Mouse (Mus musculus) neural tube, embryonic 14.5 days (tissue): ENCODE results near the gene E4f1. TPM values are rescaled to one million over a fixed set of nuclear protein-coding genes. Genes with fewer than 3 reads are reported as not detected.
A peak's percentile ranks its signal among the peaks of the same experiment; 100 is the strongest.

ENCODE experiments used
- ATAC-seq: fragments of 200-750 bp; cut with Nextera tagmentation; 2 replicates; pipeline ENCODE4 v1.8.0; 2017; ENCODE audit warnings: low read depth, mild to moderate bottlenecking, moderate TSS enrichment, moderate library complexity
- H3K27ac ChIP-seq: fragments of 300-500 bp; sonication (generic); 2 replicates; pipeline ENCODE4 v1.5.1; 2014; ENCODE audit warnings: low read depth, mild to moderate bottlenecking, control low read depth, low read length, moderate library complexity, mixed read lengths
- H3K27me3 ChIP-seq: fragments of 300-500 bp; sonication (generic); 2 replicates; pipeline ENCODE4 v1.6.1; 2014; ENCODE audit warnings: low read length; ENCODE audit not compliant: control insufficient read depth, insufficient read depth
- H3K36me3 ChIP-seq: fragments of 300-500 bp; sonication (generic); 2 replicates; pipeline ENCODE4 v1.6.1; 2014; ENCODE audit warnings: low read length, mixed read lengths; ENCODE audit not compliant: control insufficient read depth, insufficient read depth
- H3K4me1 ChIP-seq: fragments of 300-500 bp; sonication (generic); 2 replicates; pipeline ENCODE4 v1.6.1; 2014; ENCODE audit warnings: low read length; ENCODE audit not compliant: control insufficient read depth, insufficient read depth
- H3K4me2 ChIP-seq: fragments of 300-500 bp; sonication (generic); 2 replicates; pipeline ENCODE4 v1.6.1; 2014; ENCODE audit warnings: mild to moderate bottlenecking, low read depth, low read length, control low read depth
- H3K4me3 ChIP-seq: fragments of 300-500 bp; sonication (generic); 2 replicates; pipeline ENCODE4 v1.5.1; 2014; ENCODE audit warnings: low read depth, low read length, control low read depth, mixed read lengths
- H3K9ac ChIP-seq: fragments of 300-500 bp; sonication (generic); replicated peaks from 2 replicates; pipeline ENCODE4 v1.6.1; 2014; ENCODE audit warnings: low read depth, mild to moderate bottlenecking, control low read depth, low read length, mixed read lengths
- H3K9me3 ChIP-seq: fragments of 300-500 bp; sonication (generic); 2 replicates; pipeline ENCODE4 v1.6.1; 2016; ENCODE audit warnings: low read length; ENCODE audit not compliant: control insufficient read depth
- WGBS: fragments of 180-500 bp; shearing (Covaris S2); extraction: QIAGEN DNeasy Blood & Tissue Kit; methylation state at CpG from one replicate; pipeline ENCODE4 v1.1.7; 2014; 5-methylcytosine and 5-hydroxymethylcytosine counted together
- polyA plus RNA-seq: library from polyadenylated mRNA; unstranded; fragments of >200 nt; fragmentation: Nextera tagmentation; extraction: Ambion mirVana; gene quantifications from 2 replicates; pipeline ENCODE4 v1.2.1, GENCODE M21; 2014

The E4f1 gene
- polyA plus RNA-seq, 1 experiment from 2014 or later: 36.9 TPM

DNA sequence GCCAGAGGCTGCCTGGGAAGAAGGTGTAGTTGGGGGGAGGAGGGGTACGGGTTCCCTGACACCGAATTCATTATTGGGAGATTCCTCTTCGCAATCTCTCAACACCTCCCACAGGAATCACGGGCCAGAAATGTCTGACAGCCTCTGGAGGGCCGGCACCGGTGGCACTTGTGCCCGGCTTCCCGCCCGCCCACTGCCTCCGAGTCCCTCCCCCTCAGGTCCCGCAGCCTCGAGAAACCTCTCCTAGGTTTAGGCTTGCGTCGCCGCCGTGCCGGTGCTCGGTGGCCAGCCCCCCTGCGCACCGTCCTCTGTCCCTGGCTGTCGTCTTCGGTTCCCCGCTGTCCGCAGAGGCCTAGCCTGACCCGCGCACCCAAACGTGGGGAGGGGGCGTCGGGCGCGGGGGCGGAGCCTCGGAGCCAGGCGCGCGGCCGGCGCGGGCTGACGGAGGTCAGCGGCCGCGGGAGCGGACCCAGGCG is 18.1 kb upstream of the E4f1 start, which contains the start of gene Caskin1:
Gene Caskin1 (plus strand): TSS at position 416 of the 476 bp plus-strand sequence.
- Histone ChIP-seq H3K4me1 (peaks cover 28% of the 10 kb centered on the region), H3K36me3 (no peaks in the 10 kb centered on the region), H3K27ac (peak within 1 kb of the TSS; percentile 96), H3K4me2 (peak within 1 kb of the TSS; percentile 69), H3K27me3 (no peaks in the 10 kb centered on the region), H3K9ac (peak within 1 kb of the TSS; percentile 84), H3K4me3 (peak within 1 kb of the TSS; percentile 70), H3K9me3 (no peaks in the 10 kb centered on the region)
- under 1% methylated on average over 42 of the region's 45 CpGs for WGBS
- peak; percentile 64 for ATAC-seq

DNA sequence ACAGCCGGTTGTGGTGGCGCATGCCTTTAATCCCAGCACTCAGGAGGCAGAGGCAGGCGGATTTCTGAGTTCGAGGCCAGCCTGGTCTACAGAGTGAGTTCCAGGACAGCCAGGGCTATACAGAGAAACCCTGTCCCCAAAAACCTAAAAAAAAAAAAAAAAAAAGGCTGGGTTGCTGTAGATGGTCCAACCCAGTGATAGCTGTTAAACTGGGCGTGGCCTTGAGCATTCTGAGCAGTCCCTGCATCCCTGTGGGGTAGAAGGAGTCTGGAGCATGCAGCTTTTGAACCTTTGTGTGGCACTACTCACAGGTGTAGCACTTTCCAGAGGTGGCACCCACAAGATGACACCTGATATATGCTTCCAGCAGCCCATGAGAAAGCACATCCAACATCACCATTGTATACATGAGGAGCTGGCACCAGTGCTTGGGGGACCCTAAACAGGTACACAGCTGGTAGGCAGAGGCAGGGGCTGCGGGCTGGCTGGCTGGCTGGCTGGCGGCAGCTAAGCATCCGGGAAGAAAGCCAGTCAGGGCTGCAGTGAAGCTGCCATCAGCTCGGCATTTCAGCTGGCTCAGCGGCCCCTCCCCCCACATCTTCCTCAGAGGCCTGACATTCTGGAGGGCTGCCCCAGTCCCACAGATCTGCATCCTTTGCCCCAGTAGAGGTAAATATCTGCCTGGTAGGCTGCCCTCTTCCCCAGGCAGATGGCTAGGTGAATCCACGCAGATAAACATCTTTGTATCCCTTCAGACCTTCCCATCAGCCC is 15.2 kb upstream of the E4f1 start:
- 43% methylated on average over 11 of the region's 11 CpGs for WGBS
- H3K9ac ChIP-seq: peak overlapping the region; percentile 2; the same call in 1 of the 2 replicates

DNA sequence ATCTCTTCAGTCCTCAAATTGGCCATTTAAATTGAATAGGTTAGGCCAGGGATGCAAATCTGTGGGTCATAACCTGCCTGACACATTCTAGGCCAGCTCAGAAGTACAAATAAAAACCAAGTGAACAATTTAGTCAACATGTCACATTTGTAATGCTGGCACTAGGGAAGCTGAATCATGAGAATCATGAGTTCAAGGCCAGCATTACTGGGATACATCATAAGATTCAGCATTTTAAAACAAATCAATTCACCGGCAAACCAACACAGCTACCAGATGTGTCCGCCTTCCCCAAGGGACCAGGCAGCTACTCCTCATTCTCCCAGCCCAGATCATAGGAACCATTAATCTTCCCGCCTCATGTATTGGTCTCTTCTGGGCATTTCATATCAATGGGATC is 13.4 kb upstream of the E4f1 start:
- Histone ChIP-seq H3K4me2 (no peak overlapping the region), H3K4me1 (peaks cover 13% of the 10 kb centered on the region; the same call in 1 of the 2 replicates), H3K4me3 (no peak overlapping the region), H3K9me3 (no peaks in the 10 kb centered on the region), H3K27ac (no peak overlapping the region), H3K36me3 (no peaks in the 10 kb centered on the region), H3K9ac (no peak overlapping the region), H3K27me3 (no peaks in the 10 kb centered on the region)
- whole genome bisulfite sequencing: 52% methylated on average over 3 of the region's 3 CpGs
- no peak for ATAC-seq

More for the DNA sequence above, 15.2 kb upstream of the E4f1 start:
- Histone ChIP-seq H3K4me3 (no peak overlapping the region), H3K27ac (peak overlapping the region; percentile 80), H3K9me3 (no peaks in the 10 kb centered on the region), H3K27me3 (no peaks in the 10 kb centered on the region), H3K4me1 (peaks cover 23% of the 10 kb centered on the region), H3K36me3 (no peaks in the 10 kb centered on the region), H3K4me2 (no peak overlapping the region)
- no peak for ATAC-seq

DNA sequence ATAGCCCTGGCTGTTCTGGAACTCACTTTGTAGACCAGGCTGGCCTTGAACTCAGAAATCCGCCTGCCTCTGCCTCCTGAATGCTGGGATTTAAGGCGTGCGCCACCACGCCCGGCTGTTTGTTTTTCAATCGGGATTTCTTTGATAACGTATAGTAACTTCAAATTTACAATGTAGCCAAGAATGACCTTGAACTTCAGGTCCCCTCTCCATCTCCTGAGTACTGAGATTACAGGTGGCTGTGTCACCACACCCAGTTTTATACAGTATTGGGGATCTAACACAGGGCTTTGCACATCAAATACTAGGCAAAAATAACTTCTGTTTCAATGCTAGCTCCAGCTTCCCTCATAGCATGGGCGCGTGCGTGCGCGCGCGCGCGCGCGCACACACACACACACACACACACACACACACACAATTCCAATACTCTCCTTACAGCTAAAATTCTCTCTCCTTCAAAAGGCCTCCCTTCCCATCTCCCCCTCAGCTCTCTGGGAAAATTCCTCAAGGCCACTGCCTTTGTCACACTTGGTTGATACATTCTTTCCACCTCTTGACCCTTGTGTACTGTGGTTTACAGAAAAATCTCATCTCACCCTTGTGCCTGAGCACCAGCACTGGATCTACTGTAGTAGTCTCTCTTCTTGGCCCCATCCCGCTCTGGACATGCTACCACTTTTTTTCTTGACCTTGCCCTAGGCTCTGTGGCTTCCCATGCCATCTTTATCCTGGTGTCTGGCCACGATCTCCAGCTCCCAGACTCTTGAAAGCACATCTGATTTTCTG is 11.1 kb upstream of the E4f1 start:
- Histone ChIP-seq H3K4me2 (no peak overlapping the region), H3K27ac (no peak overlapping the region), H3K4me1 (peaks cover 12% of the 10 kb centered on the region), H3K9ac (no peak overlapping the region), H3K4me3 (no peak overlapping the region), H3K9me3 (no peaks in the 10 kb centered on the region), H3K36me3 (peaks cover 6% of the 10 kb centered on the region; the same call in 1 of the 2 replicates), H3K27me3 (no peaks in the 10 kb centered on the region)
- 96% methylated on average over 20 of the region's 20 CpGs for WGBS
- ATAC-seq: no peak

DNA sequence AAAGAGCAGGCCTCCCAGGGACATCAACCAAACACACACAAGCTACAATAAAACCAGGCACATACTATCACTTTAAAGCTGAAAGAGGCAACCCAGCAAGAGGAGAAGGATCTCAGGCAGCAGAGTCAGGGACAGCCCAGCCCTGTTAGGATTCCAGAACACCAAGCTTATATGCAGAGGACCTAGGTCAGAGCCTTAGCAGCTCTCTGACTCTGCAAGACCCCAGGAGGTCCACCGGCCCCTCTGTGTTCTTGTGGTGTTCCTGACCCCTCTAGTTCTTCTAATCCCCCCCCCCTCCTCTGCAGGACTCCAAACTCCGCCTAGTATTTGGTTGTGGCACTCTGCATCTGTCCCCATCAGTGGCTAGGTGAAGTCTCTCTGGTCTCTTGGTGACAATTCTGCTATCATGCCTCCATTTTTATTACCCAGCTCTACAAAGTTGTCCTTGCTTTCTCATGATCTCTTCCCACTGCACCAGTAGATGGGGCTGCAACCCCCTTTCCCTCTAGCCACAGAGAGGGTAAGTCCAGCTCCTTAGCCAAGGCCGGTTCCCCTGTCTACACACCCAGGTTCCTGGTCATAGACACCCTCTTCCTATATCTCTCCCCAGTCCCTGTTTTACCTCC is 10.2 kb upstream of the E4f1 start:
- 60% methylated on average over 3 of the region's 3 CpGs for WGBS
- Histone ChIP-seq H3K27me3 (no peaks in the 10 kb centered on the region), H3K36me3 (peaks cover 15% of the 10 kb centered on the region; the same call in 1 of the 2 replicates), H3K4me3 (no peak overlapping the region), H3K4me2 (no peak overlapping the region), H3K4me1 (peaks cover 9% of the 10 kb centered on the region), H3K9me3 (no peaks in the 10 kb centered on the region), H3K9ac (no peak overlapping the region), H3K27ac (no peak overlapping the region)
- no peak for ATAC-seq

DNA sequence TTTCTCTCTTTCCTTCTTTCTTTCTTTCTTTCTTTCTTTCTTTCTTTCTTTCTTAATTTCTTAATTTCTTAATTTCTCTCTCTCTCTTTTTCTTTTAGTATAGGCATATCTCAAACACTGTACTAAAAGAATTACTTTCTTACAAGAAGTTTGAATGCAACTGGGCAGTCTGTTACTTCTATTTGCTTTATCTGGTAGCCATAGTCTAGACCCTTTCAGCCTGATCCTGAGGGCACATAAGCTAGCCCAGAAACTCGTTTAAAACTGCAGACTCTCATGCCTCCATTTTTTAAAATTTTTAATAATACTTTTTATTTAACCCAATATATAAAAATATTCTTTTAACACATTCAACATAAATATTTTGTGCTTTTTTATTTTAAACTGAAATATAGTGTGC is 9.3 kb upstream of the E4f1 start:
- H3K4me2 ChIP-seq: peak overlapping the region; percentile 30; the same call in 1 of the 2 replicates
- no peak overlapping the region; the same call in 1 of the 2 replicates for H3K27ac ChIP-seq
- no peaks in the 10 kb centered on the region for H3K9me3 ChIP-seq
- H3K27me3 ChIP-seq: no peaks in the 10 kb centered on the region
- peaks cover 8% of the 10 kb centered on the region for H3K4me1 ChIP-seq
- H3K9ac ChIP-seq: no peak overlapping the region
- WGBS: 30% methylated on average over 1 of the region's 1 CpGs
- ATAC-seq: no peak
- peak overlapping the region; percentile 70 for H3K4me3 ChIP-seq
- H3K36me3 ChIP-seq: peaks cover 24% of the 10 kb centered on the region

DNA sequence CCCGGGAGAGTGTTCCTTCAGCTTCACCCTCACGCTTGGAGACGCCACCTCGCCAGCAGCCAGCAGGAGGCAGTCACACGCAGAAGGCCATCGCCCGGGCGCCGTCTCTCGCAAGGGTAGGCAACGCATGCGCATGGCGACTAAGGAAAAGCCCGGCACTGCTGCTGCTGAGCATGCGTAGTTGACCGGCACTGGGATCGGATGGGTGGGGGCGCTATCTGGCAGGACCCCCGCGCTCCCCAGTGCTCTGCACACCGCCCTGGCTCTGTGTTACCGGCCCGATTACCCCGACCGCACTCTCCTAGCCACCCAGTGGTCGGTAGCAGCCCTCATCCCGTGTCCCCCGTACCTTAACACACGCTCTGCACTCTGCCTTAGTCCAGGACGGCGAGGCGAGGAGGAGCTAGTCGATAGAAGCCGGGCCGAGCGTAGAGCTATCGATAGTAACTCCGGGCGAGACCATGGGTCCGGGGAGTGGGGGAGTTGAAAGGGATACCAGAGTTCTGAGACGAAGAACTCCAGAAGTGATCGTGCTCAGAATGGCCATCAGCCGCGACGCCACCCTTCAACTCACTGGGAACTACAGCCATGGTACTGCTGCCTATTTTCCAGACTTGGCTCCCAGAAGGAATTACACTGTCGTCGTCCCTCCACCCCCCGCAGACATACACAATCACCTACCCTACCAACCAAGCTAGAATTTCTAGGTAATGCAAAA is 8.7 kb upstream of the E4f1 start, which contains the start of gene Mlst8:
Gene Mlst8 (minus strand): TSS at position 416 of the 718 bp plus-strand sequence.
- peak; percentile 93 for ATAC-seq
- Histone ChIP-seq H3K4me3 (peak within 1 kb of the TSS; percentile 70), H3K27ac (peak within 1 kb of the TSS; percentile 95), H3K9ac (peak within 1 kb of the TSS; percentile 78), H3K27me3 (no peaks in the 10 kb centered on the region), H3K36me3 (peaks cover 28% of the 10 kb centered on the region), H3K9me3 (no peaks in the 10 kb centered on the region), H3K4me2 (peak within 1 kb of the TSS; percentile 75), H3K4me1 (peaks cover 11% of the 10 kb centered on the region)
- WGBS: 0% methylated on average over 48 of the region's 48 CpGs

DNA sequence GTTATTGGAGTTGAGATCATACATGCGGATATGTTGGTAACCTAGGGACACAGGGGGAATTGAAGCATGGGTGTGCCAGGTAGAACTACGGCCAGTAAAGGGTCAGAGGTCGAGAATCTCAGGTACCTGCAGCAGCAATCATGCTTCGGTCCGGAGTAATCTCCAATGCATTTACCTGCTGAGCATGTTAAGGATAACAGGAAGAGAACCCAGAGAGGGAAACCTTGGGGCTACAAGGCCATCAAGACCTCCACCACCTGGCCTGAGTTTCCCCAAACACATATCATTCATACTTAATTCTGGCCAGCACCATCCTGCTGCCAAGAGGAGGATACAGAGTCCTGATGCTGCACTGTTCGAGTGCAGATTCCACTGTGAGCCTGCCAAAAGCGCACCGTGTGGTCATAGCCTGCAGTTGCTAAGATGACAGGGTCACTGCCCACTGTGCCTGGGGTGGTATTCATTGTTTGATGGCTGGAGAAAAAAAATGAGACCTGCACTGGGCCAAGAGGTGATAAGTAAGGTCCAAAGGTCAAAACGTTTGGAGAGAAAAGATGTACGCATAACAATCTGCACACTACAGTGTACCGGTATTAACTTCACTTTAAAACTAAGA is 8.0 kb upstream of the E4f1 start:
- H3K4me3 ChIP-seq: peak overlapping the region; percentile 70
- H3K9ac ChIP-seq: peak overlapping the region; percentile 78
- 57% methylated on average over 11 of the region's 11 CpGs for WGBS
- 0 out of 2 replicates have a peak overlapping the region, but pooled peaks have one; percentile 34 for H3K27ac ChIP-seq
- peaks cover 17% of the 10 kb centered on the region for H3K4me1 ChIP-seq
- H3K36me3 ChIP-seq: peaks cover 29% of the 10 kb centered on the region
- peak overlapping the region; percentile 75 for H3K4me2 ChIP-seq
- H3K27me3 ChIP-seq: no peaks in the 10 kb centered on the region
- peak; percentile 23 for ATAC-seq
- no peaks in the 10 kb centered on the region for H3K9me3 ChIP-seq
